Mouse (Mus musculus): ENCODE measurements at regions not wholly inside any gene's neighbourhood (a gene's known extent, or its start where the extent isn't known, plus 50 kb on each side); places are given as distances from the start of the nearest gene placed in this dataset.
A peak's percentile ranks its signal among the peaks of the same experiment; 100 is the strongest.
"Not testable (repeated sequence)": the region's sequence is repeated elsewhere in the genome, so short reads cannot be mapped to it uniquely, and the experiment has no call there.

DNA sequence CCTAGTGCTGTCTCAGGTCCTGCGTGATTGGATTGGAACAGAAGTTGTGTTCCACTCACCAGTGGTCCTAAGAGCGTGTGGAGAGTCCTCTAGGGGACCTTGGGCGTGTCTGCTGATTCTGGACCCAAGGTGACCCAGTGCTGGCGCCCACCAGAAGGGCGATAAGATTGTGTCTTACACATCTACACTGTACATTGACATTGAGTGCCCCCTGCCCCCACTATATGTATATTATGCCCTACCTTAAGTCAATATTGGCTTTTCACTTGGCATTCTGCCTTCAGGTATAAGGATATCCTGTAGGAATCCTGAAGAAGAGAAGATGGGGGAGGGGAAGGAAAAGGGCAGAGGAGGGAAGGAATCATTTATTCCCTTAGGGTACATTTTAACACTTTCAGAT, 260.2 kb upstream of the Rgs17 start:
- DNase-seq (ENCODE audit: low read depth, low spot score): no peak

GRCm38 (mm10) chr10:6164311-6164710, 242.1 kb upstream of the Rgs17 start:
- DNase-seq (ENCODE audit: low read depth, low spot score): not testable (repeated sequence)

- no peak for DNase-seq (ENCODE audit: low read depth, low spot score)
These were observed 234.7 kb upstream of the Rgs17 start for GRCm38 (mm10) chr10:6156941-6157340.

- DNase-seq (ENCODE audit: low read depth, low spot score): no peak
These were observed 211.9 kb upstream of the Rgs17 start for GRCm38 (mm10) chr10:6134091-6134490.

- not testable (repeated sequence) for DNase-seq (ENCODE audit: low read depth, low spot score)
These were observed 202.2 kb upstream of the Rgs17 start for GRCm38 (mm10) chr10:6124423-6124822.

DNA sequence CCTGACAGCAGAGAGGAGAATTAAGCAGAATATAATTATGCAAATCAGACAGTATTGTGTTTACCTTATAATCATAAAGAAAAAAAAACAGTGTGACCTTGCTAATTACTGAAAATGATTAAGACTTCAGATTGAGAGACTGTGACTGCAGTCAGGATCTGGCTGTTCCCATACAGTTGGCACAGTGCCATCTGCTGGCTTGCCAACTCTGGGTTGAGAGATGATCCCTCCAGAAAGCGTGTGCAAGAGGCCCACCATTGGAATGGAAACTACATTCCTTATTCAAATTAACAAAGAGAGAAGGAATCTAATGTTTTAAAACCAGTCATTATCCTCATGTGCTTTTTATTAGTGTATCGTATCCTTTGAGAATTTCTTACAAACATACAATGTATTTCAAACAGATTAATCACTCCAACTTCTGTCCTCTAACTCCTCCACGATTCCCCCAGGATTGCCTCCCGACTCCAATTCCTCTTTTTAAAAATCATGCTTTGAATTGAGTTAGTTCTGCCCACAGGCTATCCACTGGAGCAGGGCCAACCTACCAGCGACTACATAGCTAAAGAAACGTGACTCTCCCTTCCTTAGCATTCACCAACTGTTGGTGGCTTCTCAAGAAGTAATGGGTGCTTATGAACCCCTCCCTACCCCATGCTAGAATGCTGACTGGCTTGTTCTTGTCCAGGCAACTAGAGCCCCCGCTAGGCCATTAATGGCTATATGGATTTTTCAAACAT, 192.9 kb upstream of the Rgs17 start:
- peak; percentile 48 for DNase-seq (ENCODE audit: low read depth, low spot score)

Data from brain, adult 2 months (tissue).